Mouse (Mus musculus) midbrain, embryonic 11.5 days (tissue): ENCODE data around the gene Fam170b. TPM values are rescaled to one million over a fixed set of nuclear protein-coding genes. Genes with fewer than 3 reads are reported as not detected.

Experiments used
- ATAC-seq: fragments of 200-750 bp; cut with Nextera tagmentation; 2 replicates; pipeline ENCODE4 v1.8.0; 2017; ENCODE audit warnings: moderate TSS enrichment, moderate library complexity; ENCODE audit not compliant: low FRiP score
- DNase-seq: peaks from one replicate; pipeline ENCODE4 v3.0.0; 2015; ENCODE audit warnings: low spot score; ENCODE audit errors: missing footprints
- H3K27ac ChIP-seq: fragments of 300-500 bp; sonication (generic); 2 replicates; pipeline ENCODE4 v1.5.1; 2014; ENCODE audit warnings: low read depth, low read length
- H3K27me3 ChIP-seq: fragments of 300-500 bp; sonication (generic); 2 replicates; pipeline ENCODE4 v1.6.1; 2014; ENCODE audit warnings: mild to moderate bottlenecking, low read length, moderate library complexity, mixed read lengths; ENCODE audit not compliant: control insufficient read depth, insufficient read depth
- H3K36me3 ChIP-seq: fragments of 300-500 bp; sonication (generic); 2 replicates; pipeline ENCODE4 v1.6.1; 2014; ENCODE audit warnings: mild to moderate bottlenecking, low read length, moderate library complexity, mixed read lengths; ENCODE audit not compliant: control insufficient read depth, insufficient read depth
- H3K4me1 ChIP-seq: fragments of 300-500 bp; sonication (generic); 2 replicates; pipeline ENCODE4 v1.6.1; 2014; ENCODE audit warnings: low read length; ENCODE audit not compliant: control insufficient read depth, insufficient read depth
- H3K4me2 ChIP-seq: fragments of 300-500 bp; sonication (generic); 2 replicates; pipeline ENCODE4 v1.6.1; 2014; ENCODE audit warnings: mild to moderate bottlenecking, moderate library complexity
- H3K4me3 ChIP-seq: fragments of 300-500 bp; sonication (generic); 2 replicates; pipeline ENCODE4 v1.5.1; 2014; ENCODE audit warnings: low read depth, low read length
- H3K9ac ChIP-seq: fragments of 300-500 bp; sonication (generic); 2 replicates; pipeline ENCODE4 v1.6.1; 2014; ENCODE audit warnings: low read length
- H3K9me3 ChIP-seq: fragments of 300-500 bp; sonication (generic); 2 replicates; pipeline ENCODE4 v1.6.1; 2016; ENCODE audit warnings: low read length; ENCODE audit not compliant: control insufficient read depth
- WGBS: fragments of 180-500 bp; shearing (Covaris S2); extraction: QIAGEN DNeasy Blood & Tissue Kit; methylation state at CpG from one replicate; pipeline ENCODE4 v1.1.7; 2014; 5-methylcytosine and 5-hydroxymethylcytosine counted together
- polyA plus RNA-seq: library from polyadenylated mRNA; unstranded; fragments of >200 nt; fragmentation: Nextera tagmentation; extraction: Ambion mirVana; gene quantifications from 2 replicates; pipeline ENCODE4 v1.2.1, GENCODE M21; 2014

The Fam170b gene
- polyA plus RNA-seq, 1 experiment from 2014 or later, result not detected

DNA sequence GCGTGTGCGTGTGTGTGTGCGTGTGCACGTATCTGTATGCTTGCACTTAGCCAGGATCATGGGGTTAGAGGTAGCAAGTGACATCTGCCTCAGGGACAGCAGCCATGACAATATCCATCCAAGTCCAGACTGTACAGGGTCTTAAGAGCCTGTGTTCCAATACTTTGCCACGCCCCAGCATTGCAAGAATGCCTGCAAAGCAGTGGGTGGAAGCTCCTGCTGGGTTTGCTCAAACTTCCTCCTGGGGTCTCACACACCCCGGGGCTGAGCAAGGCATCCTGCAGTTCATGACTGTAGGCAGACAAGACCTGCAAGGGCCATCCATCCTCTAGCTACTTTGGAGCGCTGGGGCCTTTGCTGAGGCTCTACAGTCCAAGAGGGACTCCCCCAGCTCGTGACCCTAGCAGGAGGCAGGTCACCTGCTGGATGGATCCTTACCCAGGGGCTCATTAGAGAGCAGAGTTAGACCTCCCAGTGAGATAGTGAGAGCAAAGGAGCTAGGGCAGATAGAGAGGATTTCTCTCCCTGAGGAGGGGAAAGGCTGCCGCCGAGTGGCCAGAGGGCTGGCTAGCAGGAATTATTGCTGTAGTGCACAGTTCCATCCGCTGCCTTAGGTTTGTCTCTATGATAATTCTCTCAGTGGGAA, 32.6 kb upstream of the Fam170b start:
- Histone ChIP-seq H3K9me3 (no peaks in the 10 kb centered on the region), H3K27ac (no peak overlapping the region), H3K27me3 (no peaks in the 10 kb centered on the region), H3K9ac (no peak overlapping the region), H3K4me2 (no peak overlapping the region), H3K4me1 (peaks cover 5% of the 10 kb centered on the region; the same call in 1 of the 2 replicates), H3K36me3 (no peaks in the 10 kb centered on the region), H3K4me3 (no peak overlapping the region)
- DNase-seq (peak; percentile 86), ATAC-seq (peak; percentile 58; the same call in 1 of the 2 replicates)
- WGBS, result 58% methylated on average over 11 of the region's 11 CpGs

DNA sequence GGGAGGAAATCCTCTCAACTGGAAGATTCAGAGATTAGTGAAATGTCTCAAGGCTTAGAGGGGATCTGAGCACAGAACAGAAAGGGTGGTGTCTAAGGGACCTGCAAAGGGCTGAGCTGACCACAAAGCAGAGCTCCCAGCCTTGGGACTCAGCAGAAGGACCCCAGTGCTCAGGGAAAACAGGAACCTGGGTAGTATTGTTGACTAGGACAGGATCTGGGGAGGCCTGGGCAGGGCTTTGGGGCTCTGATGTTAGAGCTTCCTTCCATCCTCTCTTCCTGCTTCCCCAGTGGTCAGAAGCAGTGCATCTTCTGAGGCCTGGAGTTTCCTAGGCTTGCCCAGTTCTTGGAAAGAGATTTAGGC, 32.1 kb upstream of the Fam170b start:
- peaks cover 5% of the 10 kb centered on the region; the same call in 1 of the 2 replicates for H3K4me1 ChIP-seq
- H3K27me3 ChIP-seq, result no peaks in the 10 kb centered on the region
- H3K27ac ChIP-seq, result no peak overlapping the region
- DNase-seq (peak; percentile 86), ATAC-seq (0 out of 2 replicates have a peak, but pooled peaks have one; percentile 22)
- no peaks in the 10 kb centered on the region for H3K9me3 ChIP-seq
- H3K36me3 ChIP-seq, result no peaks in the 10 kb centered on the region
- H3K9ac ChIP-seq, result no peak overlapping the region
- H3K4me2 ChIP-seq, result no peak overlapping the region
- H3K4me3 ChIP-seq, result no peak overlapping the region

GRCm38 (mm10) chr14:32810111-32810510, 23.7 kb upstream of the Fam170b start:
- Histone ChIP-seq H3K9ac (no peak overlapping the region), H3K9me3 (no peaks in the 10 kb centered on the region), H3K27me3 (no peaks in the 10 kb centered on the region), H3K27ac (no peak overlapping the region), H3K36me3 (no peaks in the 10 kb centered on the region), H3K4me2 (no peak overlapping the region), H3K4me1 (no peaks in the 10 kb centered on the region), H3K4me3 (no peak overlapping the region)
- ATAC-seq, result no peak
- DNase-seq, result no peak

- Histone ChIP-seq H3K4me3 (no peak overlapping the region), H3K9me3 (no peaks in the 10 kb centered on the region), H3K27me3 (no peaks in the 10 kb centered on the region), H3K9ac (no peak overlapping the region), H3K36me3 (no peaks in the 10 kb centered on the region), H3K27ac (no peak overlapping the region), H3K4me2 (no peak overlapping the region), H3K4me1 (no peaks in the 10 kb centered on the region)
- WGBS, result 78% methylated on average over 6 of the region's 6 CpGs
- DNase-seq (no peak), ATAC-seq (no peak)
Measured at GRCm38 (mm10) chr14:32812429-32812828, 21.3 kb upstream of the Fam170b start.

- WGBS, result 72% methylated on average over 4 of the region's 4 CpGs
- Histone ChIP-seq H3K9ac (no peak overlapping the region), H3K27ac (no peak overlapping the region), H3K4me3 (no peak overlapping the region), H3K27me3 (no peaks in the 10 kb centered on the region), H3K36me3 (no peaks in the 10 kb centered on the region), H3K9me3 (no peaks in the 10 kb centered on the region), H3K4me2 (no peak overlapping the region), H3K4me1 (no peaks in the 10 kb centered on the region)
- ATAC-seq (no peak), DNase-seq (no peak)
Measured at GRCm38 (mm10) chr14:32814961-32815360, 18.8 kb upstream of the Fam170b start.

- DNase-seq (no peak), ATAC-seq (no peak)
- Histone ChIP-seq H3K27me3 (no peaks in the 10 kb centered on the region), H3K4me3 (no peak overlapping the region), H3K36me3 (no peaks in the 10 kb centered on the region), H3K9me3 (no peaks in the 10 kb centered on the region), H3K4me2 (no peak overlapping the region), H3K9ac (no peak overlapping the region), H3K4me1 (no peaks in the 10 kb centered on the region), H3K27ac (no peak overlapping the region)
- 81% methylated on average over 4 of the region's 4 CpGs for WGBS
Measured at GRCm38 (mm10) chr14:32816533-32816932, 17.2 kb upstream of the Fam170b start.

- H3K4me2 ChIP-seq, result no peak overlapping the region
- no peak overlapping the region for H3K27ac ChIP-seq
- no peak for ATAC-seq
- H3K27me3 ChIP-seq, result no peaks in the 10 kb centered on the region
- no peak for DNase-seq
- no peak overlapping the region for H3K4me3 ChIP-seq
- H3K9ac ChIP-seq, result no peak overlapping the region
- H3K9me3 ChIP-seq, result no peaks in the 10 kb centered on the region
- WGBS, result 84% methylated on average over 7 of the region's 7 CpGs
- no peaks in the 10 kb centered on the region for H3K36me3 ChIP-seq
- no peaks in the 10 kb centered on the region for H3K4me1 ChIP-seq
Measured at GRCm38 (mm10) chr14:32817258-32817657, 16.5 kb upstream of the Fam170b start.

GRCm38 (mm10) chr14:32819297-32819696, 14.5 kb upstream of the Fam170b start:
- Histone ChIP-seq H3K4me3 (no peak overlapping the region), H3K9me3 (no peaks in the 10 kb centered on the region), H3K27ac (no peak overlapping the region), H3K9ac (no peak overlapping the region), H3K4me2 (no peak overlapping the region), H3K36me3 (no peaks in the 10 kb centered on the region), H3K4me1 (no peaks in the 10 kb centered on the region), H3K27me3 (no peaks in the 10 kb centered on the region)
- 61% methylated on average over 1 of the region's 1 CpGs for WGBS
- DNase-seq (no peak), ATAC-seq (no peak)

DNA sequence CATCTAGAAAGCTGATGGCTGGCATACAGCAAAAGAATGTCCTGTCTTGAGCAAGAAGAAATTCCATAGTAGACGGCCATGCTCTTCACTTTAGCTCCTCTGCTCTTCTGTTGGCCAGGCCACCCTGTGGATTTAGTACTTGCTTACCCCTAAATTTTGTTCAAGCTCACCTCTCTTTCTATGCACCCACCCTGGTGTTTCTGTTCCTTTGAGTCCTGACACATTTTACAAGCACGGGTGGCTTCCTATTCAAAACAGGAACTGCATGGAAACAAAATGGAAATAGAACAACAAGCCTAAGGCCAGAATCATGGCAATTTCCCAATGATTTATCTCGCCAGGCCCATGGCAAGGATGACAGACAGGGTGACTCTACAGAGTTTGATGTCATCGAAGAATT, 10.9 kb upstream of the Fam170b start:
- Histone ChIP-seq H3K4me1 (peaks cover 4% of the 10 kb centered on the region), H3K36me3 (no peaks in the 10 kb centered on the region), H3K9me3 (no peaks in the 10 kb centered on the region), H3K9ac (no peak overlapping the region), H3K27ac (no peak overlapping the region), H3K4me2 (no peak overlapping the region), H3K4me3 (no peak overlapping the region), H3K27me3 (no peaks in the 10 kb centered on the region)
- ATAC-seq, result no peak
- WGBS, result 90% methylated on average over 4 of the region's 4 CpGs
- DNase-seq, result no peak
